Mouse (Mus musculus): ENCODE results near the gene Large1.
A peak's percentile ranks its signal among the peaks of the same experiment; 100 is the strongest.

Gene Large1

DNA sequence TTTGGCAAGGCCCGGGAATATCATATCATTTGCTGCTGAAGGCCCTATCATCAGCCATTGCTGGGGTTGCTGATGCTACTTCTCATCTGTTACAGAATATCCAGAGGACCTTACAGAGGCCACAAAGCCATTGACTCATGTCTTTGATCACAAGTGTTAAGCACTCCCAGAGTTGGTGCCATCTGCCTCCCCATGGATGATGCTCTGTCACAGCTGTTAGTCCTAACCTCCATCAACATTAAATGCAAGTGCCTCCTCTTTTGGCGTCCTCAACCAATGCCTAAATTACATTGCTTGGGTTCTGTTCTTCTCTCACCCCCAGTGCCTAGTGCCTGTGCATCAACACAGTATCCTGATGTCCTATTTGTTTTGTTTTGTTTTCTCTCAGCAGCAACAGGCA, 551.8 kb downstream of the Large1 start:
- DNase-seq (ENCODE audit: low read depth, low spot score) = no peak

GRCm38 (mm10) chr8:72780644-72781043, 572.7 kb downstream of the Large1 start:
- DNase-seq (ENCODE audit: low read depth, low spot score) = no peak

- DNase-seq (ENCODE audit: low read depth, low spot score) = no peak
Measured at GRCm38 (mm10) chr8:72777797-72778196, 575.5 kb downstream of the Large1 start.

DNA sequence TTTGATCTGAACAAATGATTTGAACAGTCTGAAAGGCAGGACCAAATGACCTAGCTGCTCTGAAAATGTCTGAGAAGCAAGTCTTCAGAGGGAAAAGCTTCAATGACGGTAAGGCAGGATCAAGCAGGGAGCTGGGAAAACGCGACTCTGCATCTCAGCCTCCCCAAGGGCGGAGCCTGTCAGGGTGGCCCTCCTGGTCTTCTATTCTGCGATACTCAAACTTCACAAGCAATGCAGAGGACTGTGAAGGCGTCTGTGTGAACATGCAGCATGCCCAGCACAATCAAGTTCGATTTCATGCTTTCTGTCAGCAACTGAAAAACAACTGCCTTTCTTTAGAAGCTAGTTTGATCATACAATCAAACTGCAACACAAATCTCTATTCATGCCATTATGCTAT, 586.6 kb downstream of the Large1 start:
- DNase-seq (ENCODE audit: low read depth, low spot score) = no peak

- DNase-seq (ENCODE audit: low read depth, low spot score) = peak; percentile 5
Measured at GRCm38 (mm10) chr8:72765696-72766095, 587.6 kb downstream of the Large1 start.
